Mouse (Mus musculus): ENCODE measurements around the gene Sytl1.

Gene Sytl1

GRCm38 (mm10) chr4:133281513-133281912 lies 18.6 kb upstream of the Sytl1 start:
- DNase-seq (ENCODE audit: extremely low spot score, low read depth, low spot score): no peak

- DNase-seq (ENCODE audit: extremely low spot score, low read depth, low spot score): no peak
These were observed 15.6 kb upstream of the Sytl1 start for GRCm38 (mm10) chr4:133278482-133278881.

DNA sequence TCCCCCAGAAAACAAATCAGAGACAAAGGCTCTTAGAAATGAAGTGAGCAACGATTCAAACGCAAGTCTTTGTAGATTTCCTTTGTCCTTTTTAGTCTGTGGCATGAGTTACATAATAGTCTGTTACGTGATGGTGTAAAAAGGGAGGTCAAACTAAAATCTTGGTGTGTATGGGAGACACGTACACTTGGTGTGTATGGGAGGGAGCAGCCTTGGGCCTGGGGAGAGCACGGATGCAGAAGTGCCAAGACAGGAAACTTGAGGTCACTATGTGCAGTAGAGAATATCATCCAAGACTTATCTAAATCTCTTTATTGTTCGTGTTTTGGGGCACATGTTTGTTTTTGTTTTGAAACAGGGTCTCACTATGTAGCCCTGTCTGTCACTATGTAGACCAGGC lies 15.2 kb upstream of the Sytl1 start:
- DNase-seq (ENCODE audit: extremely low spot score, low read depth, low spot score): no peak

GRCm38 (mm10) chr4:133277104-133278026 lies 14.5 kb upstream of the Sytl1 start, which contains the start of gene Tmem222:
Gene Tmem222 (minus strand): TSS chr4:133277792.
- peak; percentile 69 for DNase-seq (ENCODE audit: extremely low spot score, low read depth, low spot score)

- DNase-seq (ENCODE audit: extremely low spot score, low read depth, low spot score): no peak
These were observed 8.0 kb upstream of the Sytl1 start for GRCm38 (mm10) chr4:133270929-133271328.

- no peak for DNase-seq (ENCODE audit: extremely low spot score, low read depth, low spot score)
These were observed 6.7 kb upstream of the Sytl1 start for GRCm38 (mm10) chr4:133269596-133269995.

DNA sequence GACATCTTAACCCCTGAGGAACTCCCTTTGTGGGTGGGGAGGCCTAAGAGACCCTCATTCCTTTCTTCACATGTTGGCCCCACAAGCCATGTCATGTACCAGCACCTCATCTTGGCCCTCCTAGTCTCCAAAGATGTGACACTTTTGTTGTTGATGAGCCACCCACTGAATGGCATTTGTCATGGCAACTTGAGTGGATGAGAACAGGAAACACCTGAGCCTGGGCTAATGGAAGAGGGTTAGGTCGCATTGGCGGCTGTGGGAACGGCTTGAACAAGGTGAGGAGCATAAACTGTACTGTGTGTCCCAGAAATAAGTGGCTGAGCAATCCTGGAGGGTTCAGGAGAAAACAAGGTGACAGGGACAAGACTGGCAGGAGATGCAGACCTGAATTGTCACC lies 6.0 kb upstream of the Sytl1 start:
- no peak for DNase-seq (ENCODE audit: extremely low spot score, low read depth, low spot score)

- DNase-seq (ENCODE audit: extremely low spot score, low read depth, low spot score): no peak
These were observed 3.5 kb upstream of the Sytl1 start for GRCm38 (mm10) chr4:133266248-133266880.

GRCm38 (mm10) chr4:133265759-133266158 lies 2.8 kb upstream of the Sytl1 start:
- no peak for DNase-seq (ENCODE audit: extremely low spot score, low read depth, low spot score)

DNA sequence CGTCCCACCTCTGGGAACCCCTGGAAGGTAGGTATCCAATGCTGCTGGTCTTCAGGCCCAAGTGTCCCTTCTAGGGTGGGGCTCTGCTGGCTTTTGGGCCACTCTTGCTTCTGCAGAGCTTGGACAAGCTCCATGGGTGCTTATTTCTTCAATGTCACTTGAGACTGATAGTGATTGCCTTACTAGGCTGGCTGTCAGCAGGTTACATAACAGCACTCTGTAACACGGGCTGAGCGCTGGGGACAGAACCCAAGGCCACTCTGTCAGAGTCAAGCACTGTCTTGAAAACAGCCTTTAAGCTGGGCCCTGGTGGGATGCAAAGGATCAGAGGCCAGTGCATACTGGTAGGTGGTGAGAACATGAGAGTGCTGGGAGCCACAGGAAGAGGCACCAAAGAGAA lies 2.4 kb upstream of the Sytl1 start:
- DNase-seq (ENCODE audit: extremely low spot score, low read depth, low spot score): no peak

DNA sequence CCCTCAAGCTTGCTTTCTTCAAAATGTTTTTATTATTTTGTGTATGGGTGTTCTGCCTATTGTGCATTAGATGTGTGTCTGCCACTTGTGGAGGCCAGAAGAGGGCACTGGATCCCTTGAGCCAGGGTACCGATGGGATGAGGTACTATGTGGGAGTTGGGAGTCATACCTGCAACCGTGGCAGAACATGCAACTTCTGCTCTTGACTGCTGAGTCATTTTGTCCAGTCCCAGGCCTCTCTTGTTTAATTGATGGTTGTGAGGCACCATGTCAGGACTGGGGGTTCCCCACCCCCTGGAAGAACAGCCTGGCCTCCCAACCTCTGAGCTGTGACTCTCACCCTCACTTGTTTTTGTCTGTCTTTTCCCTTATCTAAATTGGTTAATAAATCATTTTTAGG lies 1.6 kb upstream of the Sytl1 start:
- DNase-seq (ENCODE audit: extremely low spot score, low read depth, low spot score): no peak

DNA sequence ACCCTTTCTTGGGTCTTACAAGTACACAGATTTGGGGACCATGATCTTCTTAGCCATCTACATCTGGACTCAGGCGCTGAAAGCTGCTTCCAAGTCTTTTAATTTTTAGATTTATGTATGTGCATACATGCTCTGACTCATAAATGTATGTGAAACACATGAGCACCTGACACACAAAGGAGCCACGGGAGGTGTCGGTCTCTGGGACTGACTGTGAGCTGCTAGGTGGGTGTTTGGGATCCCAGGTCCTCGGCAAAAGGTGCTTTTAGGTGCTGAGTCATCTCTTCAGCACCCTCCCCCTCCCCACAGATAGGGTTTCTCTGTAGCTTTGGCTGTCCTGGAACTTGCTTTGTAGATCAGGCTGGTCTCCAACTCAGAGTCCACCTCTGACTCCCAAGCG lies 843 bp upstream of the Sytl1 start:
- no peak for DNase-seq (ENCODE audit: extremely low spot score, low read depth, low spot score)

DNA sequence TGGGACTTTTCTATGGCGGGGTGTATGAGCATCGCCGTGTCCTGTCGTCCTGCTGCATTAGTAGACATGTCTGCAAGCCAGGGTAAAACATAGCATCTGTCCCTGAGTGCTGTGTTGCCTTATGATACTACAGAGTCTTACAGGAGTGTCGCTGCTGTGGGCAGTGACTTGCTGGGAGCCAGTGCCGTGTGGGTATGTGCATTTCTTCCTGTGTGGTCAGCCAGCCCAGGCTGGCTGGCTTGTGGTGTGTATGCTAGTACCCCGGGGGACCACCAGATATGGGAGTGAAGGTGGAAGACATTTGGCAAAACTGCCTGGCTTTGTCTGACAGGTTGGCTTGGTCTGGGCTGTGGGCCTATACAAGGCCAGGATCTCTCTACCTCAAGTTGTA lies 543 bp downstream of the Sytl1 start:
- no peak for DNase-seq (ENCODE audit: extremely low spot score, low read depth, low spot score)

GRCm38 (mm10) chr4:133261641-133262374 lies 1.1 kb downstream of the Sytl1 start:
- no peak for DNase-seq (ENCODE audit: extremely low spot score, low read depth, low spot score)

- no peak for DNase-seq (ENCODE audit: extremely low spot score, low read depth, low spot score)
These were observed 5.0 kb downstream of the Sytl1 start for GRCm38 (mm10) chr4:133257798-133258408.

- no peak for DNase-seq (ENCODE audit: extremely low spot score, low read depth, low spot score)
These were observed 5.7 kb downstream of the Sytl1 start for GRCm38 (mm10) chr4:133257230-133257629.

DNA sequence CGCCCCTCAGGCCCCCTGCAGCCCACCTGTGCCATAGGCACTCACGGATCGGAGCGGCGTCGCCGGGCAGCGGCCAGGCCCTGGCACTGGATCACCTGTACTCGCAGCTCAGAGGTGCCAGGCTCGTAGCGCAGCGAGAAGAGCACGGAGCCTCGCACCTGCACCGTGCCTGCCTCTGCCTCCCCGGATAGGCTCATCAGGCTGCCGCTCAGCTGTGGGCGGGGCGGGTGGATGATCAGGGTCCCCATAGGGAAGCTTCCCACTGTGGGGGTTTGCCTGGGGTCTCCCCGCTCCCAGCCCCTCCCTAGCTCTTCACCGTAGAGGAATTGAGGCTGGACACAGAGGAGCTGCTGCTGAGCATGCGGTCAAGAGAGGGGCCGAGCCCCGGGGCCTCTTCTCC lies 6.1 kb downstream of the Sytl1 start:
- DNase-seq (ENCODE audit: extremely low spot score, low read depth, low spot score): no peak

DNA sequence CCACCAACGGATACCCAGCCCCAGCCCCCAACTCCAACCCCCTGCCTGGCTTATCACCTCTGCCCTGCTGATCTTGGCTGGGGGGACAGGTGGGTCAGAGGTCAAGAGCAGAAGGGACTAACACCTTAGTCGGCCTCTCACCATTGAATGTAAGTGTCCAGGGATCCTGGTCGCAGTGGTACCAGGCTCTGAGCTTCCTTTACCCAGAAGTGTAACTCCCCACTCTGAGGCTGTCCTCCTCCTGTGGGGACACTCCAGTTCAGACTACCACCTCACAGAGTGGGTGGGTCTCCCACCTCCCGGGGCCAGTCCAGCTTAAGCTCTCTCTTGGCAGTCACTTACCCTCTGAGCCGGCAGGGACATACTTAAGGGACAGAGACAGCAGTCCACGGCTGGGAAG lies 7.5 kb downstream of the Sytl1 start:
- DNase-seq (ENCODE audit: extremely low spot score, low read depth, low spot score): no peak

- no peak for DNase-seq (ENCODE audit: extremely low spot score, low read depth, low spot score)
These were observed 9.5 kb downstream of the Sytl1 start for GRCm38 (mm10) chr4:133253412-133253811.

DNA sequence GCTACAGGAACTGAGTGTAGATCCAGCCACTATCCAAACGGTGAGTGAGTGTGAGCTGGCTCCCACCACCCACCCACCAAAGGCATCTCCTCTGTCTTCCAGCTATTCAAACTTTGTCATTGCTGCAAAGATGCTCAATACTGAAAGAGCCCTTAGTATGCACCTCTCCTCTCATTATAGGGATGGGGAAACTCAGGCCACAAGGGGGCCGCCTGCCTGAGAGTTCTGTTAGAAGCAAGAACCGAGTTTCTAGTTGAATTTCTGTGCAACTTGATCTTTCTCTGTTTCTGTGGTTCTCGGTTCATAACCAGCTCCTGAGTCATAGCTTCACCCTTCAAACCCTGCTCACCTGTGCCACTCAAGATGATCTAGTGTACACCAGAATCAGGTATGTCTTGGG lies 10.8 kb downstream of the Sytl1 start:
- no peak for DNase-seq (ENCODE audit: extremely low spot score, low read depth, low spot score)

DNA sequence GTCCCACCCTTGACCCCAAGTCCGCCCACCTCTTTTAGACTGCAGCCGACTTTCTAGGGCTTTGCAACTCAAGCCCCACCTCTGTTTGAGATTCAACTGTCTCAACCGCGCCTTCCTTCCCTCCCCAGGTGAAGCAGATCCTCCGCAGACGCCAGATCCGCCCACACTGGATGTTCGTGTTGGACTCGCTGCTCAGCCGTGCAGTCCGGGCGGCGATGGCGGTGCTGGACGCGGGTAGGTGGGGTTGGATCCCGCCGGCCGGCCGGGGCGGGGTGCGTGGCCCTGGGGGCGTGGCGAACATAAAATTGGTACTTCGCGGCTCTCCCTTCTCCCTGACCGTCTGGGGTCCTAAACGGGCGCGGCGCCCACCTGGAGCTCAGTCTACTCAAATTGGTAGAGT lies 11.7 kb downstream of the Sytl1 start:
- DNase-seq (ENCODE audit: extremely low spot score, low read depth, low spot score): no peak

All from hindlimb bud, embryonic 11.5 days (tissue).